Mouse (Mus musculus) Patski (cell line): ENCODE measurements at regions not wholly inside any gene's neighbourhood (a gene's known extent, or its start where the extent isn't known, plus 50 kb on each side); places are given as distances from the start of the nearest gene placed in this dataset.

ENCODE experiments used
- ATAC-seq: fragments of 100-300 bp; one replicate; pipeline ENCODE4 v1.8.0; 2021
- CTCF ChIA-PET: fragments of 350-600 bp; sonication (Branson Sonifier 250); formaldehyde crosslinking; loops from one replicate; lab custom pipeline; 2022; ENCODE audit warnings: inconsistent platforms; lab: Charles Lee
- POLR2A ChIA-PET: fragments of 350-600 bp; sonication (Branson Sonifier 250); formaldehyde crosslinking; loops from one replicate; lab custom pipeline; 2022; ENCODE audit warnings: antibody characterized with exemption, inconsistent platforms; lab: Charles Lee
- DNase-seq: peaks from one replicate; pipeline ENCODE4 v3.0.0-alpha.2; 2011; ENCODE audit warnings: low read depth, low spot score
- H3K27me3 ChIP-seq: fragments of 371-371 bp; one replicate; pipeline ENCODE4 v1.5.1; 2021
- CTCF ChIP-seq: fragments of 100-300 bp; IDR thresholded peaks from one replicate; pipeline ENCODE4 v1.5.1; 2021
- in situ Hi-C: fragments of 300-500 bp; cut with MboI; formaldehyde crosslinking; loops from 3 replicates; pipeline ENCODE4 v1.11.1; 2018; ENCODE audit warnings: low pct_unique_long_range_greater_than_20kb, mixed read lengths

GRCm38 (mm10) chr15:61096021-61096781 lies 173.4 kb upstream of the A1bg start:
- POLR2A ChIA-PET = no interaction called here
- DNase-seq (no peak), ATAC-seq (peak; percentile 47)
- CTCF ChIA-PET = interaction anchor here (0.9 to 2.0 kb wide), 3 partner anchors 999 to 1219 kb away, joined by 3 to 6 read pairs (median 3); no protein-coding TSS in a partner anchor
- peak; percentile 59 for TF ChIP-seq CTCF
- H3K27me3 ChIP-seq = no peaks in the 10 kb centered on the region
- in situ Hi-C loops = loop anchor here (5.0 to 25.0 kb wide), 5 partner anchors 274 to 1214 kb away; no protein-coding TSS in a partner anchor

GRCm38 (mm10) chr15:61055017-61055609 lies 132.3 kb upstream of the A1bg start:
- DNase-seq (no peak), ATAC-seq (no peak)
- ChIA-PET POLR2A (no interaction called here), CTCF (no interaction called here)
- H3K27me3 ChIP-seq = no peaks in the 10 kb centered on the region
- TF ChIP-seq CTCF = no peak
- in situ Hi-C loops = no loop called here

DNA sequence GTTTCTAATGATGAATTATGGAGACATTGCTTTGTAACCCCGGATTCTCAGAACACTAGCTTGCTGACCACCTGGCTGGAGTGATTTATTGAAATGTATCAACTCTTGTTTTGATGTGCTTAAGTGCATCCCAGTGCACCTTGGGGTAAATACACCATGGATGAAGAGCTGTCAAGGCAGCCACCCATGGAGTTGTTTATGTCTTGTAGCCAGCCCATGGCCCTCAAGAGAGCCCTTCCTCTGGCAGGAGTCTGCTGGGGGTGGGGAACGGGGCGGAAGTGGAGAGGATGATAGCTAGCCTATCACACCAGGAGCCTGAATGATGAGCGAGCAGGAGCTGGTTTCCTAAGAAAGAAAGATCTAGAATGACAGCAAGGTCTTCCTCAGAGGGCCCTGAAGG lies 128.6 kb upstream of the A1bg start:
- DNase-seq = no peak
- no peaks in the 10 kb centered on the region for H3K27me3 ChIP-seq
- ChIA-PET POLR2A (no interaction called here), CTCF (no interaction called here)
- in situ Hi-C loops = no loop called here
- ATAC-seq = no peak
- TF ChIP-seq CTCF = no peak

- H3K27me3 ChIP-seq = no peaks in the 10 kb centered on the region
- ATAC-seq = no peak
- TF ChIP-seq CTCF = no peak
- ChIA-PET POLR2A (no interaction called here), CTCF (no interaction called here)
- in situ Hi-C loops = no loop called here
- DNase-seq = no peak
These were observed 86.7 kb upstream of the A1bg start for GRCm38 (mm10) chr15:61009509-61009908.

DNA sequence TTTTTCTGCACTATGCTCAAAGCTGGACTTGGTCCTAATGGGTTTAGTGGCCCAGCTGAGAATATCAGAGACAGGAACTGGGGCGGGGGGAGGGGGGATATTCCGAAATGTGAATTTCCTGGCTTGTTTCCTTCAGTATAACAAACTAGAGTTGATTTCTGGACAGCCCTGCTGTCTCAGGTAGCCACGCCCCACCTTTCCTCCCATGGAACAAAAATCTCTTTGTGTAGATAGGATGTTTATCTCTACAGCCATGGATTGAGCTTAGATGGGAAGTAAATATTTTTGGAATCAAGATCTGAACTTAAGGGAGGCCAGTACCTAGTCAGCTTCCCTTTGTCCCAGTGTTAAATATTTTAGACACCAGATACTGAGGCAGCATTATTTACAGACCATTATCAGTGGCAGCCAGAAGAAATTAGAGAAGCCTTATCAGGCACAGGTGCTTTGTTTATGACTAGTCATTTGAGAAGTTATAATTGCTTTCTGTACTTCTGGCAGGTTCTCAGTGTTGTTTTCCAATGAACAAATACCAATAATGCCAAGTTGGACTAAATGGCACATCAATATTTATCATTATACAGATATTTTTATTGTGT lies 84.7 kb upstream of the A1bg start:
- ATAC-seq (no peak), DNase-seq (no peak)
- POLR2A ChIA-PET = no interaction called here
- in situ Hi-C loops = no loop called here
- TF ChIP-seq CTCF = no peak
- CTCF ChIA-PET = no interaction called here
- H3K27me3 ChIP-seq = peaks cover 6% of the 10 kb centered on the region

DNA sequence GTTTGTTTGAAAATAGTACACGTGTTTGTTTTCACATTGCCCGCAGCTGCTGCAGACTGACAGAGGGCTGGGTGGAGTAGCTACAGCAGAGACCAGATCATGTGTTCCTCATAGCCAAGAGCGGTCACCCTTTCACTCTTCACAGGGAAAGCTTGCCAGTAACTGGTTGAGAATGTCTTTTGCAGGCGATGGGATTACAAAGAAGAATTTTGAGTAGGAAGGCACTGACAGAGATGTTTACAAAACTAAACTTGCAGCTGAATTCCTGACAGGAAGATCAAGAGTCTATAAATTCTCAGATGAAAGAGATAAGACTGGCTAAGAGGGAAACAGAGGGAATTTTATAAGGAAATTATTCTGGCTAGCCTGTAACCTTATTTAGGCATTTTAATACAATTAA lies 83.8 kb upstream of the A1bg start:
- ChIA-PET CTCF (no interaction called here), POLR2A (no interaction called here)
- H3K27me3 ChIP-seq = peaks cover 6% of the 10 kb centered on the region
- no peak for DNase-seq
- no peak for ATAC-seq
- in situ Hi-C loops = no loop called here
- TF ChIP-seq CTCF = no peak

GRCm38 (mm10) chr15:60993971-60994690 lies 71.3 kb upstream of the A1bg start:
- DNase-seq (no peak), ATAC-seq (no peak)
- ChIA-PET POLR2A (no interaction called here), CTCF (no interaction called here)
- no peak for TF ChIP-seq CTCF
- H3K27me3 ChIP-seq = no peaks in the 10 kb centered on the region
- in situ Hi-C loops = no loop called here

DNA sequence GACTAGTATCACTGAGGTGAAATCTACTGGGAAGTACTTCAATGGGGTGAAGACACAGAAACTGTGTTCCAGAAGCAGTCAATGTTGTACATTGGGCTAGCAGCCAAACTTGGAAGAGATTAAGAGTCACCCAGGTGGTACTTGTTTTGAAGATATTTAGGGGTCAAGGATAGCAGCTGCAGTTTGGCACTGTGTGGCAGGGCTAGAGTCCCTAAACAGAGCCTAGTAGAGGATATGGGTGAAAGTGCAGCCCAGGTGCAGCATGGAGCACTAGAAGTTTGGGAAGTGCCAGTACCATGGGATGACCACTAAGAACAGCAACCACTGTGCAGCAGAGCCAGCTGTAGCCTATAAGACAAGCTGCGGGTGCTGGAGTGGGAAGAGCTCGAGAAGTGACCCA lies 70.6 kb upstream of the A1bg start:
- ATAC-seq (no peak), DNase-seq (no peak)
- in situ Hi-C loops = no loop called here
- ChIA-PET POLR2A (no interaction called here), CTCF (no interaction called here)
- no peak for TF ChIP-seq CTCF
- H3K27me3 ChIP-seq = no peaks in the 10 kb centered on the region

DNA sequence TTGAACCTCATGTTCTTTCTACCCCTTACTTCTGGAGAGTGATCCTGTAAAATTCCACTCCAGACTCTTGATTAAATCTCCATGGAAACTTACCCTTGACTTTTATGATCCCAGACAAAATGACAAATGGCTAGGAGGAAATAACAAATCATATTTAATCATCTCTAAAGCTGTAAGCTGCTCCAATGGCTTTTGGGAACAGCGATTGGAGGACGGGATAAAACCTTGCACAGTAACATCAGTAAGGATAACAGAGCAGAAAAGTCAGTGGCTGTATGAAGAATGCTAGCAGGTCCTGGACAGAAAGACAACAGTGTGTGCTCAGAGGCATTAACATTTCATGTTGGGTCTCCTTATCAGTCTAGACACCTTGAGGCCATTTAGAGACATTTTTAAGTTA lies 59.8 kb upstream of the A1bg start:
- in situ Hi-C loops = no loop called here
- DNase-seq = no peak
- ATAC-seq = no peak
- POLR2A ChIA-PET = no interaction called here
- CTCF ChIA-PET = interaction anchor here (0.6 to 0.7 kb wide), 2 partner anchors 12 to 1533 kb away, joined by 3 read pairs; no protein-coding TSS in a partner anchor
- no peak for TF ChIP-seq CTCF
- H3K27me3 ChIP-seq = peaks cover 4% of the 10 kb centered on the region
